Mouse (Mus musculus) thymus, postnatal 4 days (tissue): ENCODE results near the gene Gm8660.
"Not testable (repeated sequence)": the region's sequence is repeated elsewhere in the genome, so short reads cannot be mapped to it uniquely, and the experiment has no call there.

Experiments
- DNase-seq: peaks from one replicate; pipeline ENCODE4 v3.0.0; 2021

Gm8660 gene

GRCm38 (mm10) chr7:22370939-22371338, at the start of gene Gm8660:
TSS of gene Gm8660 (minus strand) at chr7:22371039.
- DNase-seq = not testable (repeated sequence)

GRCm38 (mm10) chr7:22413283-22413682, 42.4 kb upstream of the Gm8660 start, which contains the start of gene Vmn1r148:
TSS of gene Vmn1r148 (plus strand) at chr7:22413583.
- not testable (repeated sequence) for DNase-seq

- not testable (repeated sequence) for DNase-seq
These were observed 41.2 kb downstream of the Gm8660 start, which contains the start of gene Gm4187 for GRCm38 (mm10) chr7:22329617-22330016. TSS of gene Gm4187 (minus strand) at chr7:22329717.
